Mouse (Mus musculus): ENCODE data around the gene Vmn1r193. TPM values are rescaled to one million over a fixed set of nuclear protein-coding genes. Genes with fewer than 3 reads are reported as not detected.

Vmn1r193 gene
- polyA plus RNA-seq, 1 experiment from 2014 or later = not detected

Small RNA genes lying within 50 kb of the gene (microRNA-seq; reads per million reads assigned to microRNA genes)
- gene Gm23282 = not detected
- not detected for gene Gm25084

Other genes with a start within 250 kb of the Vmn1r193 start
- gene Pom121l2, start 242.0 kb downstream of the Vmn1r193 start, polyA plus RNA-seq (2014; fragmentation: Nextera tagmentation; extraction: Ambion mirVana) = not detected in 2 replicates
- gene Prss16, start 213.4 kb downstream of the Vmn1r193 start, polyA plus RNA-seq (2014; fragmentation: Nextera tagmentation; extraction: Ambion mirVana) = not detected in 2 replicates
- gene Hist1h2ah, start 187.6 kb downstream of the Vmn1r193 start, polyA plus RNA-seq (2014; fragmentation: Nextera tagmentation; extraction: Ambion mirVana) = 8.0 TPM in 1 of 2 replicates, not detected in the other
- gene Hist1h2bk, start 187.3 kb downstream of the Vmn1r193 start, polyA plus RNA-seq (2014; fragmentation: Nextera tagmentation; extraction: Ambion mirVana) = 1.5 and 1.6 TPM in 2 replicates
- 6.0 and 6.2 TPM in 2 replicates for gene Hist1h4i, start 181.8 kb downstream of the Vmn1r193 start, polyA plus RNA-seq (2014; fragmentation: Nextera tagmentation; extraction: Ambion mirVana)
- gene Hist1h2ag, start 180.2 kb downstream of the Vmn1r193 start, polyA plus RNA-seq (2014; fragmentation: Nextera tagmentation; extraction: Ambion mirVana) = 4.4 and 5.3 TPM in 2 replicates
- gene Hist1h2bj, start 179.9 kb downstream of the Vmn1r193 start, polyA plus RNA-seq (2014; fragmentation: Nextera tagmentation; extraction: Ambion mirVana) = 1.8 and 2.5 TPM in 2 replicates
- not detected in 2 replicates for gene Vmn1r188, start 138.7 kb downstream of the Vmn1r193 start, polyA plus RNA-seq (2014; fragmentation: Nextera tagmentation; extraction: Ambion mirVana)
- not detected in 2 replicates for gene Vmn1r189, start 117.3 kb downstream of the Vmn1r193 start, polyA plus RNA-seq (2014; fragmentation: Nextera tagmentation; extraction: Ambion mirVana)
- not detected in 2 replicates for gene Vmn1r191, start 39.2 kb downstream of the Vmn1r193 start, polyA plus RNA-seq (2014; fragmentation: Nextera tagmentation; extraction: Ambion mirVana)
- not detected in 2 replicates for gene Vmn1r192, start 32.0 kb downstream of the Vmn1r193 start, polyA plus RNA-seq (2014; fragmentation: Nextera tagmentation; extraction: Ambion mirVana)
- not detected in 2 replicates for gene Vmn1r194, start 21.1 kb upstream of the Vmn1r193 start, polyA plus RNA-seq (2014; fragmentation: Nextera tagmentation; extraction: Ambion mirVana)
- not detected in 2 replicates for gene Vmn1r195, start 47.4 kb upstream of the Vmn1r193 start, polyA plus RNA-seq (2014; fragmentation: Nextera tagmentation; extraction: Ambion mirVana)
- gene Vmn1r196, start 66.8 kb upstream of the Vmn1r193 start, polyA plus RNA-seq (2014; fragmentation: Nextera tagmentation; extraction: Ambion mirVana) = not detected in 2 replicates
- not detected in 2 replicates for gene Vmn1r197, start 101.4 kb upstream of the Vmn1r193 start, polyA plus RNA-seq (2014; fragmentation: Nextera tagmentation; extraction: Ambion mirVana)
- gene Vmn1r198, start 127.2 kb upstream of the Vmn1r193 start, polyA plus RNA-seq (2014; fragmentation: Nextera tagmentation; extraction: Ambion mirVana) = not detected in 2 replicates
- not detected in 2 replicates for gene Vmn1r199, start 156.7 kb upstream of the Vmn1r193 start, polyA plus RNA-seq (2014; fragmentation: Nextera tagmentation; extraction: Ambion mirVana)
- gene Vmn1r200, start 167.2 kb upstream of the Vmn1r193 start, polyA plus RNA-seq (2014; fragmentation: Nextera tagmentation; extraction: Ambion mirVana) = 0.20 TPM in 1 of 2 replicates, not detected in the other
- not detected in 2 replicates for gene Vmn1r201, start 248.8 kb upstream of the Vmn1r193 start, polyA plus RNA-seq (2014; fragmentation: Nextera tagmentation; extraction: Ambion mirVana)

All from hindbrain, embryonic 14.5 days (tissue).